Mouse (Mus musculus): ENCODE data around the gene Ncf4. TPM values are rescaled to one million over a fixed set of nuclear protein-coding genes. Genes with fewer than 3 reads are reported as not detected.
A peak's percentile ranks its signal among the peaks of the same experiment; 100 is the strongest.

Ncf4 gene
- polyA plus RNA-seq, 1 experiment = 294 TPM

GRCm38 (mm10) chr15:78215269-78215668 lies 29.3 kb upstream of the Ncf4 start:
- 77% methylated on average over 9 of the region's 9 CpGs for WGBS
- no peak overlapping the region for H3K4me3 ChIP-seq (replicated peaks; ENCODE audit: control insufficient read depth, low read depth, low read length)
- H3K27ac ChIP-seq (ENCODE audit: control insufficient read depth, insufficient read depth, low read depth, low read length, poor library complexity) = no peak overlapping the region

GRCm38 (mm10) chr15:78227816-78228215 lies 16.8 kb upstream of the Ncf4 start:
- TF ChIP-seq CTCF (IDR thresholded peaks at IDR 0.05; ENCODE audit: control insufficient read depth, insufficient read depth, low read length) (no peak), POLR2A (IDR thresholded peaks at IDR 0.05; ENCODE audit: borderline replicate concordance, control insufficient read depth, low read depth, low read length) (no peak)
- Histone ChIP-seq H3K4me1 (ENCODE audit: control insufficient read depth, insufficient read depth, low read length) (no peaks in the 10 kb centered on the region), H3K27ac (ENCODE audit: control insufficient read depth, insufficient read depth, low read depth, low read length, poor library complexity) (no peak overlapping the region), H3K4me3 (replicated peaks; ENCODE audit: control insufficient read depth, low read depth, low read length) (no peak overlapping the region)
- WGBS = 83% methylated on average over 12 of the region's 12 CpGs

More at GRCm38 (mm10) chr15:78215269-78215668, 29.3 kb upstream of the Ncf4 start:
- H3K4me1 ChIP-seq (ENCODE audit: control insufficient read depth, insufficient read depth, low read length) = no peaks in the 10 kb centered on the region
- TF ChIP-seq POLR2A (IDR thresholded peaks at IDR 0.05; ENCODE audit: borderline replicate concordance, control insufficient read depth, low read depth, low read length) = no peak
- TF ChIP-seq CTCF (IDR thresholded peaks at IDR 0.05; ENCODE audit: control insufficient read depth, insufficient read depth, low read length) = no peak

GRCm38 (mm10) chr15:78231346-78232331 lies 13.0 kb upstream of the Ncf4 start:
- TF ChIP-seq POLR2A (IDR thresholded peaks at IDR 0.05; ENCODE audit: borderline replicate concordance, control insufficient read depth, low read depth, low read length) = no peak
- TF ChIP-seq CTCF (IDR thresholded peaks at IDR 0.05; ENCODE audit: control insufficient read depth, insufficient read depth, low read length) = no peak
- no peak overlapping the region for H3K27ac ChIP-seq (ENCODE audit: control insufficient read depth, insufficient read depth, low read depth, low read length, poor library complexity)
- WGBS = 39% methylated on average over 13 of the region's 13 CpGs
- H3K4me3 ChIP-seq (replicated peaks; ENCODE audit: control insufficient read depth, low read depth, low read length) = no peak overlapping the region
- H3K4me1 ChIP-seq (ENCODE audit: control insufficient read depth, insufficient read depth, low read length) = no peaks in the 10 kb centered on the region

GRCm38 (mm10) chr15:78234823-78235509 lies 9.6 kb upstream of the Ncf4 start:
- Histone ChIP-seq H3K4me3 (replicated peaks; ENCODE audit: control insufficient read depth, low read depth, low read length) (no peak overlapping the region), H3K27ac (ENCODE audit: control insufficient read depth, insufficient read depth, low read depth, low read length, poor library complexity) (no peak overlapping the region), H3K4me1 (ENCODE audit: control insufficient read depth, insufficient read depth, low read length) (no peaks in the 10 kb centered on the region)
- TF ChIP-seq CTCF (IDR thresholded peaks at IDR 0.05; ENCODE audit: control insufficient read depth, insufficient read depth, low read length) (peak; percentile 51), POLR2A (IDR thresholded peaks at IDR 0.05; ENCODE audit: borderline replicate concordance, control insufficient read depth, low read depth, low read length) (no peak)
- 69% methylated on average over 5 of the region's 5 CpGs for WGBS

- Histone ChIP-seq H3K4me1 (ENCODE audit: control insufficient read depth, insufficient read depth, low read length) (peaks cover 8% of the 10 kb centered on the region; the same call in 1 of the 2 replicates), H3K27ac (ENCODE audit: control insufficient read depth, insufficient read depth, low read depth, low read length, poor library complexity) (no peak overlapping the region), H3K4me3 (replicated peaks; ENCODE audit: control insufficient read depth, low read depth, low read length) (no peak overlapping the region)
- 15% methylated on average over 10 of the region's 10 CpGs for WGBS
- TF ChIP-seq CTCF (IDR thresholded peaks at IDR 0.05; ENCODE audit: control insufficient read depth, insufficient read depth, low read length) = peak; percentile 97
- no peak for TF ChIP-seq POLR2A (IDR thresholded peaks at IDR 0.05; ENCODE audit: borderline replicate concordance, control insufficient read depth, low read depth, low read length)
Measured at GRCm38 (mm10) chr15:78239453-78239852, 5.1 kb upstream of the Ncf4 start.

- 70% methylated on average over 14 of the region's 14 CpGs for WGBS
- peaks cover 8% of the 10 kb centered on the region; the same call in 1 of the 2 replicates for H3K4me1 ChIP-seq (ENCODE audit: control insufficient read depth, insufficient read depth, low read length)
Measured at GRCm38 (mm10) chr15:78239956-78240617, 4.5 kb upstream of the Ncf4 start.

GRCm38 (mm10) chr15:78241335-78241734 lies 3.3 kb upstream of the Ncf4 start:
- peaks cover 8% of the 10 kb centered on the region; the same call in 1 of the 2 replicates for H3K4me1 ChIP-seq (ENCODE audit: control insufficient read depth, insufficient read depth, low read length)
- no peak overlapping the region for H3K27ac ChIP-seq (ENCODE audit: control insufficient read depth, insufficient read depth, low read depth, low read length, poor library complexity)
- H3K4me3 ChIP-seq (replicated peaks; ENCODE audit: control insufficient read depth, low read depth, low read length) = no peak overlapping the region
- 73% methylated on average over 11 of the region's 11 CpGs for WGBS
- no peak for TF ChIP-seq POLR2A (IDR thresholded peaks at IDR 0.05; ENCODE audit: borderline replicate concordance, control insufficient read depth, low read depth, low read length)
- no peak for TF ChIP-seq CTCF (IDR thresholded peaks at IDR 0.05; ENCODE audit: control insufficient read depth, insufficient read depth, low read length)

More at GRCm38 (mm10) chr15:78239956-78240617, 4.5 kb upstream of the Ncf4 start:
- no peak overlapping the region for H3K27ac ChIP-seq (ENCODE audit: control insufficient read depth, insufficient read depth, low read depth, low read length, poor library complexity)
- no peak overlapping the region for H3K4me3 ChIP-seq (replicated peaks; ENCODE audit: control insufficient read depth, low read depth, low read length)
- TF ChIP-seq CTCF (IDR thresholded peaks at IDR 0.05; ENCODE audit: control insufficient read depth, insufficient read depth, low read length) (no peak), POLR2A (IDR thresholded peaks at IDR 0.05; ENCODE audit: borderline replicate concordance, control insufficient read depth, low read depth, low read length) (no peak)

Data from bone marrow, adult 2 months (tissue).